Mouse (Mus musculus) liver, embryonic 16.5 days (tissue): ENCODE data around the gene Gm45717. TPM values are rescaled to one million over a fixed set of nuclear protein-coding genes. Genes with fewer than 3 reads are reported as not detected.

Experiments used
- ATAC-seq: fragments of 200-750 bp; cut with Nextera tagmentation; 2 replicates; pipeline ENCODE4 v1.8.0; 2017; ENCODE audit warnings: low read depth, mild to moderate bottlenecking, moderate number of reproducible peaks, moderate library complexity
- H3K27ac ChIP-seq: fragments of 300-500 bp; sonication (generic); 2 replicates; pipeline ENCODE4 v1.5.1; 2014; ENCODE audit warnings: mild to moderate bottlenecking, low read length
- H3K27me3 ChIP-seq: fragments of 300-500 bp; sonication (generic); 2 replicates; pipeline ENCODE4 v1.6.1; 2014; ENCODE audit warnings: low read depth, low read length, mixed read lengths; ENCODE audit not compliant: control insufficient read depth, insufficient read depth
- H3K36me3 ChIP-seq: fragments of 300-500 bp; sonication (generic); 2 replicates; pipeline ENCODE4 v1.6.1; 2014; ENCODE audit warnings: mild to moderate bottlenecking; ENCODE audit not compliant: control insufficient read depth, insufficient read depth
- H3K4me1 ChIP-seq: fragments of 300-500 bp; sonication (generic); 2 replicates; pipeline ENCODE4 v1.6.1; 2014; ENCODE audit warnings: low read depth, low read length, mixed read lengths; ENCODE audit not compliant: control insufficient read depth
- H3K4me2 ChIP-seq: fragments of 300-500 bp; sonication (generic); 2 replicates; pipeline ENCODE4 v1.6.1; 2014; ENCODE audit warnings: low read depth, low read length, mixed read lengths
- H3K4me3 ChIP-seq: fragments of 300-500 bp; sonication (generic); 2 replicates; pipeline ENCODE4 v1.5.1; 2014; ENCODE audit warnings: low read depth, mild to moderate bottlenecking, low read length
- H3K9ac ChIP-seq: fragments of 300-500 bp; sonication (generic); 2 replicates; pipeline ENCODE4 v1.6.1; 2014; ENCODE audit warnings: low read depth, low read length
- H3K9me3 ChIP-seq: fragments of 300-500 bp; sonication (generic); replicated peaks from 2 replicates; pipeline ENCODE4 v1.6.1; 2016; ENCODE audit warnings: low read length; ENCODE audit not compliant: control insufficient read depth
- WGBS: fragments of 180-500 bp; shearing (Covaris S2); extraction: QIAGEN DNeasy Blood & Tissue Kit; methylation state at CpG from one replicate; pipeline ENCODE4 v1.1.7; 2014; ENCODE audit not compliant: insufficient replicate concordance; 5-methylcytosine and 5-hydroxymethylcytosine counted together
- polyA plus RNA-seq: library from polyadenylated mRNA; unstranded; fragments of >200 nt; fragmentation: Nextera tagmentation; extraction: Ambion mirVana; gene quantifications from 2 replicates; pipeline ENCODE4 v1.2.1, GENCODE M21; 2015

Gene Gm45717
- not detected in 2 replicates for polyA plus RNA-seq

DNA sequence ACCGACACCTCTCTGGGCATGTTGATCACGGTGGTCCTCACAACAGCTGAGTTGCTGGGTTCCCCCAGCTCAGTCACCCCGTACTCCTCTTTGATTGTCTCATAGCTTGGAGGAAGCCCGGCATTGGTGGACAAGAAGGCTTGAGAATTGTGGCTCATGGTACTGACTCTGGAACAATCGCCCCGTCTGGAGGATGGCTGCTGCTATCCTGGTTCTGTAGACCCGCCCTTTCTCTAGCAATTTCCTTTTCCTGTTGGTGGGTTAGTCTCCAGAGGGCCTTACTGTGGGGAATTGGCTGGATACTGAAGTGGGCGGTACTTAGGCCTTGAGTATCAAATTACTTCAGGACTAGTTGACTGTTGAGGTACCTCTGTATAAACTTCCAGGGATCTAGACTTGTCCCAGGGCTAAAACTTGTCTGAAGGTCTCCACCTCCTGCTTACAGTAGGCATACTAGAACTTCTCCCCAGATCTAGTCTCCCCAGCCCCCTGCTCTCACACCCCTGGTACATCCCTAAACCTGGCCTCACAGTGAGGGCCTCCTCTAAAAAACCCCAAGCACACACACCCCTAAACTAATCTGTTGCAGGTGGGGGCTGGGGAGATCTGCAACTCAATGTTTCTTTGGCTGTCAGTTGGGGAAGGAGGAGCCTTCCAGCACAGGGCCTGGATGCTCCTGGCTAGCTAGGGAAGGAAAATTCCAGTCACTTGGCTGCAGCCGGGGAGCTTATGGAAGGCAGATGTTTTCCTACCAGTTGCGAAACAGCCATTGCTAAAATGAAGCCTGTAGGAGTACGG lies at the start of gene Gm45717, which contains the start of gene Ifitm2:
Gm45717 (minus strand) TSS at position 180 of the 798 bp plus-strand sequence.
Ifitm2 (minus strand) TSS at position 230 of the 798 bp plus-strand sequence.
- WGBS, result 13% methylated on average over 11 of the region's 11 CpGs
- Histone ChIP-seq H3K9me3 (no peaks in the 10 kb centered on the region), H3K27me3 (no peaks in the 10 kb centered on the region), H3K27ac (peak within 1 kb of the TSS; percentile 78), H3K4me1 (peaks cover 17% of the 10 kb centered on the region), H3K4me2 (peak within 1 kb of the TSS; percentile 59), H3K9ac (peak within 1 kb of the TSS; percentile 58), H3K4me3 (peak within 1 kb of the TSS; percentile 59), H3K36me3 (no peaks in the 10 kb centered on the region)
- peak; percentile 76 for ATAC-seq

DNA sequence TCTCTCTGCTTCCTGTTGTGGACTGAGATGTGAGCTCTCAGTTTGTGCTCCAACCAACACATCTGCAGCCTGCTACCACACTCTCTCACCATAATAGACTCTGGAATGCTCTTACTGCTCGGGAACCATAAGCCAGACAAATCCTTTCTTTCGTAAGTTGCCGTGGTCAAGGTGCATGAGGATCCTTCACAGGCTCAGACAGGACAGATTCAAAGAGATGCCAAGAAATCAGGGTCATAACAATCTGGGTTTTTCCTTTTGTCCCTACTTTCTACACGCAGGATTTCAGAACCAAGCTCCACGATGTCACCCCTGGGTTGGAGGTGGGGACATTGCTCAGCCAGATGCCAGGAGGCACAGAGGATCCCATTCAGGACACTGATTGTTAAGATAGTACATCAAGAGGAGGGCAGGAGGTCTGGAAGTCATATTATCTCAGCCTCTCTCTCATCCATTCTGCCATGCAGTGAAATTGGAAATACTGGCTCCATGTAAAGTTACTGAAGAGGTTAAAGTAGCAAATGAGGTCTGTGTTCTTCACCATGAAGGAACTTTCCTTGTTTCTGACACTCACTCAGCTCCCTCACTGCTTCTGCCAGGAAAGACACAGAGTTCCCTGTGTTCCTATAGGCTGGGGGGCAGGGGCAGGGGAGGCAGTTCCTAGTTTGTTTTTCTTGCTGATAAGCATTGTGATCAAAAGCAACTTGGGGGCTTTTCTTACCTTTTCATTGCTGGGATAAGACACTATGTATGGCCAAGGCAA lies 47.7 kb upstream of the Gm45717 start:
- Histone ChIP-seq H3K27ac (no peak overlapping the region), H3K27me3 (no peaks in the 10 kb centered on the region), H3K4me1 (peaks cover 2% of the 10 kb centered on the region; the same call in 1 of the 2 replicates), H3K9ac (no peak overlapping the region), H3K36me3 (no peaks in the 10 kb centered on the region), H3K4me3 (no peak overlapping the region), H3K9me3 (no peaks in the 10 kb centered on the region), H3K4me2 (no peak overlapping the region)
- no peak for ATAC-seq
- WGBS, result 62% methylated on average over 5 of the region's 5 CpGs

DNA sequence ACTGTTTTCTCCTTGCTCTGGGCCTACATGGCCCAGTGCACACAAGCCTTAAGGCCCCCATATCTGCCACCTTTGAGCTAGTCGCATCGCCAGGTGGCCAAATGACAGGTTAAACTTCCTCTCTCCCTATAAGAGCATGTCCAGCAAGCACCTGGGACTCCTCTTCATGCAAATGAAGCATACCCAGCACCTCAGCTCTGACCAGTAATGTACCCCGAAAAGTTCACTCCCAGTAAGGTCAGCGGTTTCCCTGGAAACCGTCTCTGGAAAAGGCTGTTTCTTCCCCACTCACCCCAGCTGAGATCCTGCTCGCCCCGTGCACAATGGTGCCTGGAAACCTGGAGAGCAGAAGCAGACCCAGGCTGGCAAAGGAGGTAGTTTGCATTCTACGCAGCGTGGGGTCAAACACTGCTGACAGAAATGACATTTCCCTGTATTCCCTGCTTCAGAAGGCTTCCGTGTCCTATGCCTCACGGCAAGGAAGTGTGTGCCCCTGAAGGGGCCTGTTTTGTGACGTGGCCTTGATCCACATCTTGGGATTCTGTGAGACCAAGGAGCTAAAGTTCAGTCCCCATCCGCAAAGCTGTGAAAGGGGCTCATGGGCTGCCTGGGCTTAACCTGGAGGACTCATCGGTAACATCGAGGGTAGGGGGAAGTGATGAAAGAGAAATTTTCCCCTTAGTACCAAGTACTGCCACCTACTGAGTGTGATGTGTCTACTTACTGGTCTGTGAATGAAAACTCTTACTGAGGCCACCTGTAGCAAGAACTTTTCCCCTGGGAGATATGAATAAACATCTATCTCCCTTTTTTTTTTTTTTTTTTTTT lies 45.4 kb upstream of the Gm45717 start:
- H3K9ac ChIP-seq, result no peak overlapping the region
- no peaks in the 10 kb centered on the region for H3K9me3 ChIP-seq
- H3K4me2 ChIP-seq, result no peak overlapping the region
- H3K4me3 ChIP-seq, result no peak overlapping the region
- no peak overlapping the region for H3K27ac ChIP-seq
- WGBS, result 65% methylated on average over 15 of the region's 15 CpGs
- no peaks in the 10 kb centered on the region for H3K4me1 ChIP-seq
- no peaks in the 10 kb centered on the region for H3K27me3 ChIP-seq
- no peak for ATAC-seq
- no peaks in the 10 kb centered on the region for H3K36me3 ChIP-seq

DNA sequence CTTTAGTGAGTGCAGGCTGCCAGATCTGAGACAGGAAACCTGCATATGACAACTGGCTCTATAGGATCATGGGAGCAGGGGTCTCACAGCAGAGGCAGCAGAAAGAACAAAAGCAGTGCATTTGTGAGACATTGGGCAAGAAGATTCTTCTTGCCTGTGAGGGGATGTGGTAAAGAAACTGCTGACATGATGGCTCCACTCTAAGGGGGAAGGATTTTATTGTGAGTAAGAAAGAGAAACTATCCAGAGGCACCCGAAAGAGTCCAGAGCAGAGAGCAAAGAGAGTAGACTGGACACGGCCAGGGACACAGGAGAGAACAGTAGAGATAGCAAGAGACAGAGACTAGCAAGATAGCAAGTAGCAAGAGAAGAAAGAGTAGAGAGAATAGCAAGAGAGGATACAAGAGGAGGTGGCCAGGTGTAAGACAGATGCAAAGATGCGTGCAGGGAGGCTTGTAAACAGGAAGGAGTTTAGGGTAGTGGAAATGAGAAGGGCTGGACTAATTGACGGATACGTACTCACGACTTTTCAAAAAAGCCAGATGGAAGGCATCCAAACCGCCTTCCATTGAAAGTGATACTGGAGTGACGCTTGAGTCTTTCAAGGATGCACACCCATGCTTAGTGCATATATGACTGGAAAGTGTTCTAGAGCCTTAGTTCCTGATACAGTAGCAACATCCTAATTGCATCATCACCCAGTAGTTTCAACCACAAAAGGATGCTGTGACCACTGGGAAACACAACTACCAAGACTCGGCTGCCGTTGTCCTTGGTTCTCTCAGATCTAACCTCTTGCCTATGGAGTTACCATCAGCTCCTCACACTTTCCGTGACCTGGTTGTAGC lies 43.3 kb upstream of the Gm45717 start:
- Histone ChIP-seq H3K4me3 (peak overlapping the region; percentile 1; the same call in 1 of the 2 replicates), H3K9ac (no peak overlapping the region), H3K27ac (peak overlapping the region; percentile 35; the same call in 1 of the 2 replicates), H3K9me3 (no peaks in the 10 kb centered on the region), H3K36me3 (no peaks in the 10 kb centered on the region), H3K27me3 (no peaks in the 10 kb centered on the region), H3K4me1 (no peaks in the 10 kb centered on the region), H3K4me2 (peak overlapping the region; percentile 9; the same call in 1 of the 2 replicates)
- ATAC-seq, result peak; percentile 27; the same call in 1 of the 2 replicates
- WGBS, result 43% methylated on average over 11 of the region's 11 CpGs

- Histone ChIP-seq H3K4me2 (no peak overlapping the region), H3K36me3 (no peaks in the 10 kb centered on the region), H3K9ac (no peak overlapping the region), H3K27me3 (no peaks in the 10 kb centered on the region), H3K4me1 (no peaks in the 10 kb centered on the region), H3K27ac (no peak overlapping the region), H3K4me3 (no peak overlapping the region), H3K9me3 (no peaks in the 10 kb centered on the region)
- no peak for ATAC-seq
- 14% methylated on average over 1 of the region's 1 CpGs for WGBS
Observed at GRCm38 (mm10) chr7:140997817-140998216, 42.1 kb upstream of the Gm45717 start.

DNA sequence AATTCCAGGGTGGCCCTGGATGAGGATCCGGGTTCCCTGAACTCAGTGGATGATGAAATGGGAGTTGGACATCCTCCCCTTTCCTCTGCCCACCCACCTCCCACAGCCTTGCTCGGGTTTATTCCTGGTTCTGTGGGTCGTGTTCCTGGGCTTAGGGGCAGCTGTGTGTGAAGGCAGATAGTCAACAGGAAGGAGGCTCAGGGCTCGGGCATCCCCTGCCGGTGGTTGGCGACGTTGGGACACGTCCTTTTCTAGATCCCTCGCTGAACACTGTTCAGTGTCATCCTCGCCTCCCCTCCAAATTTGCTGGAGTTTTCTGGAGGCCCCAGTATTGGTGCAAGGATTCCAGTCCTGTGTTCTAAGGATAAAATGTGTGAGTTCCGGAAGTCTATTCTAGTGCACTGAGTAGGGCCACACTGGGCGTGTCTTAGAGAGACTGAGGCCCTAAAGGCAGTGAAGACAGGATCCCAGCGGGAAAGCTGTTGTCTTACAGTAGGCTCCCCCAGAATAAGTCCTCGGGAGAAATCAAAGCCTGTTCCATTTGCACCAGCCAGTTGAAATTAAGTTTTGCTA lies 35.5 kb upstream of the Gm45717 start:
- Histone ChIP-seq H3K4me1 (peaks cover 2% of the 10 kb centered on the region), H3K4me3 (no peak overlapping the region), H3K27ac (no peak overlapping the region), H3K27me3 (no peaks in the 10 kb centered on the region), H3K9me3 (no peaks in the 10 kb centered on the region), H3K36me3 (no peaks in the 10 kb centered on the region), H3K9ac (no peak overlapping the region), H3K4me2 (no peak overlapping the region)
- ATAC-seq, result no peak
- WGBS, result 30% methylated on average over 14 of the region's 14 CpGs

- Histone ChIP-seq H3K36me3 (no peaks in the 10 kb centered on the region), H3K27ac (no peak overlapping the region), H3K4me2 (no peak overlapping the region), H3K9me3 (no peaks in the 10 kb centered on the region), H3K27me3 (no peaks in the 10 kb centered on the region), H3K9ac (no peak overlapping the region), H3K4me1 (peaks cover 2% of the 10 kb centered on the region), H3K4me3 (no peak overlapping the region)
- 24% methylated on average over 5 of the region's 5 CpGs for WGBS
- no peak for ATAC-seq
Observed at GRCm38 (mm10) chr7:140990622-140991021, 34.9 kb upstream of the Gm45717 start.

DNA sequence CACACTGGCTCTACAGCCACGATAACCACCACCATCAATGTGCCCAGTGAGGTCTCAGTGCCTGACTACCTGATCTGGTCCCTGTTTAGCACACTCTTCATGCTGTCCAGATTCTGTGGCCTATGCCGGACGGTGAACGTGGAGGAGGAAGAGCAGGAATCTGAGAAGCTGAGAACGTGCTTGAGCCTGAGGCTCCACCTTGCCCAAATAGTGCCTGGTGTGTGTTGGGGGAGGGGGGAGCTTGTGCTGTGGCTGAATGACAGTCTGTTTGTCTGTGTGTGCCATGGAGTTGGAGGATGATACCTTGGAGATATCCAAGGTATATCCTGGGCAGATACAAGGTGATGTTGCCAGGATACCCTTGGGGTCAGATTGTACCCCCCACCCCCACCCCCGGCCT lies 34.4 kb upstream of the Gm45717 start:
- no peak; the same call in 1 of the 2 replicates for ATAC-seq
- no peak overlapping the region for H3K9ac ChIP-seq
- no peak overlapping the region for H3K27ac ChIP-seq

More for the DNA sequence above, 34.4 kb upstream of the Gm45717 start:
- no peak overlapping the region for H3K4me2 ChIP-seq
- H3K27me3 ChIP-seq, result no peaks in the 10 kb centered on the region
- H3K4me3 ChIP-seq, result no peak overlapping the region
- H3K36me3 ChIP-seq, result no peaks in the 10 kb centered on the region
- H3K4me1 ChIP-seq, result peaks cover 2% of the 10 kb centered on the region
- H3K9me3 ChIP-seq, result no peaks in the 10 kb centered on the region
- 31% methylated on average over 6 of the region's 6 CpGs for WGBS
